Mouse (Mus musculus): ENCODE data around the gene Bex6. TPM values are rescaled to one million over a fixed set of nuclear protein-coding genes. Genes with fewer than 3 reads are reported as not detected.
A peak's percentile ranks its signal among the peaks of the same experiment; 100 is the strongest.

The Bex6 gene
- polyA plus RNA-seq, 1 experiment from 2014 or later: not detected

DNA sequence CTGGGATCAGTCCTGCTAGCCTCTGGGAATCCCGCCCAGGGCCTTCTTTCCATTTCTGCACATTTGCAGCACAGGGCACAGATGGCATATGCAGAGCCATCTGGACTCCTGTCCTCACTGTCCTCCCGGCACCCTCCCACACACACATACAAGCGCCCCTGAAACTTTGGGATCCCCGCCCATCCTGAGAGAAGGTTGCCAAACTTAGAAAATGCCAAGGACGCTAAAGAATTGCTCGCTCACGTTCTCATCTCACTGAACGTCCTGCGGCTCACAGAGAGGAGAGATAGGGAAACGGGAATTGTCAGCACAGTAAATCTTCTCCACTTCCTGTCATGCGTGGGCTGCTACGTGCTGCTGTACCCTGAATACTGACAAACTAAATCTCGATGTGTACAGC lies 25.2 kb upstream of the Bex6 start:
- 87% methylated on average over 13 of the region's 13 CpGs for WGBS
- Histone ChIP-seq H3K4me1 (ENCODE audit: control insufficient read depth, insufficient read depth, low read length) (no peaks in the 10 kb centered on the region), H3K4me3 (ENCODE audit: low read depth, low read length) (no peak overlapping the region), H3K27me3 (ENCODE audit: control insufficient read depth, insufficient read depth, low read length) (no peaks in the 10 kb centered on the region), H3K27ac (ENCODE audit: low read depth, low read length) (no peak overlapping the region), H3K9ac (ENCODE audit: low read length) (no peak overlapping the region), H3K9me3 (ENCODE audit: control insufficient read depth, low read length) (no peaks in the 10 kb centered on the region), H3K4me2 (no peak overlapping the region), H3K36me3 (ENCODE audit: control insufficient read depth, insufficient read depth, low read length) (no peaks in the 10 kb centered on the region)
- DNase-seq (ENCODE audit: low spot score, missing footprints) (no peak), ATAC-seq (ENCODE audit: low FRiP score) (no peak)

DNA sequence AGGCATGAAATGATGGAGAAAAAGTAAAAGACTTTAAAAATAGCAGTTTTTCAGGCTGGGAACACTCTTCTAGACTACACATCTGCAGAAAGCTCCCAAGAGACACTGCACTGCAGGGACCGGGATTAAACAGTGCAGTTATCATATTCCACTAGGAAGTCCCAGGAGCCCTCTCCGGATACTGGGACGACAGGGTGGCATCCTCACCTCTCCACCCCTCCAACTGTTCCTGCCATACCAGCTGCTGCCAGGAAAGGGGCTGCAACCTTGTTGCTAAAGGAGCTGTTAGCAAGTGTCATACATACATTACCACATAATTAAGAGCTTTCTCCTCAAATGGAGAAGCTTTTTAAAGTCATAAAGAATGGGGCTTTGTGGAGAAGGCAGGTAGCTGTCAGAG lies 22.9 kb upstream of the Bex6 start:
- no peak for ATAC-seq (ENCODE audit: low FRiP score)
- no peak for DNase-seq (ENCODE audit: low spot score, missing footprints)
- no peaks in the 10 kb centered on the region for H3K36me3 ChIP-seq (ENCODE audit: control insufficient read depth, insufficient read depth, low read length)
- H3K4me1 ChIP-seq (ENCODE audit: control insufficient read depth, insufficient read depth, low read length): no peaks in the 10 kb centered on the region
- 68% methylated on average over 3 of the region's 3 CpGs for WGBS
- no peaks in the 10 kb centered on the region for H3K27me3 ChIP-seq (ENCODE audit: control insufficient read depth, insufficient read depth, low read length)
- no peak overlapping the region for H3K9ac ChIP-seq (ENCODE audit: low read length)
- H3K4me2 ChIP-seq: no peak overlapping the region
- no peak overlapping the region for H3K27ac ChIP-seq (ENCODE audit: low read depth, low read length)
- H3K4me3 ChIP-seq (ENCODE audit: low read depth, low read length): no peak overlapping the region
- no peaks in the 10 kb centered on the region for H3K9me3 ChIP-seq (ENCODE audit: control insufficient read depth, low read length)

DNA sequence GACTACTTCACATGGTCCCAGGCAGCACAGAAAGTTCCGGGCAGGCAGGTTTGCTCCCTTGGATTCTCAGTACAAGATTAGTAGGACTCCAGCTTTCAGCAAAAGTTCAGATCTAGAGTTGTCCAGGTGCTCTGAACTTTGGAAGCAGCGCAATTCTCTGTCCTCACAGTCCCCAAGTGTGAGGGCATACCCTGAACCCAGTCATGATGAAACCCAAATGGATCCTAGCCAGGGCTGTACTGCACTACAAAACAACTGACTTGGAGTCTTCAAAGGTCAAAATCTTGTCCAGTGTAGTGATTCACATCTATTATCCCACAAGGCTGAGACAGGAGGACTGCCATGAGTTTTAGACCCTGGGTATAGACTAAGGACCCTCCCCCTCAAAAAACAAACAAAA lies 22.3 kb upstream of the Bex6 start:
- Histone ChIP-seq H3K27me3 (ENCODE audit: control insufficient read depth, insufficient read depth, low read length) (no peaks in the 10 kb centered on the region), H3K36me3 (ENCODE audit: control insufficient read depth, insufficient read depth, low read length) (no peaks in the 10 kb centered on the region), H3K4me1 (ENCODE audit: control insufficient read depth, insufficient read depth, low read length) (no peaks in the 10 kb centered on the region), H3K9me3 (ENCODE audit: control insufficient read depth, low read length) (no peaks in the 10 kb centered on the region), H3K4me3 (ENCODE audit: low read depth, low read length) (no peak overlapping the region), H3K27ac (ENCODE audit: low read depth, low read length) (no peak overlapping the region), H3K4me2 (no peak overlapping the region), H3K9ac (ENCODE audit: low read length) (no peak overlapping the region)
- ATAC-seq (ENCODE audit: low FRiP score) (no peak), DNase-seq (ENCODE audit: low spot score, missing footprints) (no peak)
- 89% methylated on average over 2 of the region's 2 CpGs for WGBS

DNA sequence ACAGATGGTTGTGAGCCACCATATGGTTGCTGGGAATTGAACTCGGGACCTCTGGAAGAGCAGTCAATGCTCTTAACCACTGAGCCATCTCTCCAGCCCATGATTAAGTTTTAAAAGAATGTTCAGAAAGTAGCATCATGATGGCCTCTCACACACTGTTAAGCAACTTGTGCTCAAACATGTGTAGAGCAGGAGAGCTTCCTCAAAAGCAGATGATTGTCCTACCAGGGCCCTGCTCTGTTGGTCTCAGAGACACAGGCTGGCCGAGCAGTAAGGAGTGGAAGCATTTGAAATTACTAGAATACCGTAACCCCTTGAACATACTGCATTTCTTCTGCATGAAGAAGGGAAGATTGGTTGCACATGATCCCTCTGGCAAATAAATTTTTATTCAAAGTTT lies 20.7 kb upstream of the Bex6 start:
- Histone ChIP-seq H3K9me3 (ENCODE audit: control insufficient read depth, low read length) (no peaks in the 10 kb centered on the region), H3K4me2 (no peak overlapping the region), H3K4me3 (ENCODE audit: low read depth, low read length) (no peak overlapping the region), H3K27ac (ENCODE audit: low read depth, low read length) (no peak overlapping the region), H3K27me3 (ENCODE audit: control insufficient read depth, insufficient read depth, low read length) (no peaks in the 10 kb centered on the region), H3K9ac (ENCODE audit: low read length) (no peak overlapping the region), H3K4me1 (ENCODE audit: control insufficient read depth, insufficient read depth, low read length) (no peaks in the 10 kb centered on the region), H3K36me3 (ENCODE audit: control insufficient read depth, insufficient read depth, low read length) (no peaks in the 10 kb centered on the region)
- 94% methylated on average over 3 of the region's 3 CpGs for WGBS
- no peak for ATAC-seq (ENCODE audit: low FRiP score)
- no peak for DNase-seq (ENCODE audit: low spot score, missing footprints)

DNA sequence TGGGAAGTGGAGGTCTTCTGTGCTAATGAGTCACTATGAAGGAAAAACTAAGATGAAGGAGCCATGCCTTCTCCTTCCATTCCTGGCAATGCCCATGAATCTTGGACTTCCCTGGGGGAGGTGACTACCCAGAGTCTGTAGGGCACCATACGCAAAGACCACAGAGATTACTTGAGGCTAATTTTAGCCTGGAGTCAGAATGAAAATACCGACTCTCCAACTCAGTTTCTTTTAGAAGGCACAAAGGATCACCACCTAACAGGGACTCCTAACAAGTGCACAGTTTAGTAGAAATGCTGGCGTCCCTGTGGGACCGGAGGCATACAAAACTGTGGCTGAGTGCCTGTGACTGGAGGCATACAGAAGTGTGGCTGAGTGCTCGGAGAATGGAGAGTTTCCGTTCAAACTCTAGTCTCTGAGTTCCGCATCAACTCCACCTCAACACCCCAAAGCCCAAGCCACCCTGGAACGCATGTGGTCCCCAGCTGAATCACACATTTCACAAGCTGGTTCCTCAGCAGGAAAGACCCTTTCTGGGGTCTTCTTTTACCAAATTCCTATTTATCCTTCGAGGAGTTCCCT lies 18.8 kb upstream of the Bex6 start:
- ATAC-seq (ENCODE audit: low FRiP score) (no peak), DNase-seq (ENCODE audit: low spot score, missing footprints) (no peak)
- 90% methylated on average over 9 of the region's 9 CpGs for WGBS
- H3K27me3 ChIP-seq (ENCODE audit: control insufficient read depth, insufficient read depth, low read length): peaks cover 3% of the 10 kb centered on the region; the same call in 1 of the 2 replicates
- H3K4me2 ChIP-seq: no peak overlapping the region
- H3K4me1 ChIP-seq (ENCODE audit: control insufficient read depth, insufficient read depth, low read length): peaks cover 5% of the 10 kb centered on the region; the same call in 1 of the 2 replicates
- H3K36me3 ChIP-seq (ENCODE audit: control insufficient read depth, insufficient read depth, low read length): no peaks in the 10 kb centered on the region
- H3K4me3 ChIP-seq (ENCODE audit: low read depth, low read length): no peak overlapping the region
- no peak overlapping the region for H3K9ac ChIP-seq (ENCODE audit: low read length)
- no peak overlapping the region for H3K27ac ChIP-seq (ENCODE audit: low read depth, low read length)
- H3K9me3 ChIP-seq (ENCODE audit: control insufficient read depth, low read length): no peaks in the 10 kb centered on the region

DNA sequence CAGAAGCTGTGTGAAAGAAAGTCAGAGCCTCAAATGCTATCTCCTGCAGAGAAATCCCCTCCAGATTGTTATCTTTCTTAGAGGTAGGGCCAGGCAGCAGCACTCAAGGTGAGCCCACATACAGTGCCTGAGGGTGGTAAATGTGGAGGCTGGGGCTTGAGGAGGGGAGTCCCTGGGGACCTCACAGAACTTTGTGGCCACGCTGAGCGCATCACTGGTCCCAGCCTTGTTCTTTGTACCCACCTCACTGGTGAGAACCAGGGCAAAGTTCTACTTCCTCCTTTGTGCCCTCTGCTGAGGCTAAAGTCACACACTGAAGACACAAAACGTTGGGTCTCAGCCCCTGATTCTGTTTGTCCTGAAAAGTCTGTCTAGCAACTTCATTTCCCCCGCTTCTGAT lies 16.2 kb upstream of the Bex6 start:
- no peak overlapping the region for H3K27ac ChIP-seq (ENCODE audit: low read depth, low read length)
- H3K9me3 ChIP-seq (ENCODE audit: control insufficient read depth, low read length): no peaks in the 10 kb centered on the region
- no peak for DNase-seq (ENCODE audit: low spot score, missing footprints)
- peaks cover 3% of the 10 kb centered on the region; the same call in 1 of the 2 replicates for H3K27me3 ChIP-seq (ENCODE audit: control insufficient read depth, insufficient read depth, low read length)
- no peaks in the 10 kb centered on the region for H3K36me3 ChIP-seq (ENCODE audit: control insufficient read depth, insufficient read depth, low read length)
- H3K4me3 ChIP-seq (ENCODE audit: low read depth, low read length): no peak overlapping the region
- ATAC-seq (ENCODE audit: low FRiP score): no peak
- no peak overlapping the region for H3K9ac ChIP-seq (ENCODE audit: low read length)
- 74% methylated on average over 4 of the region's 4 CpGs for WGBS
- H3K4me1 ChIP-seq (ENCODE audit: control insufficient read depth, insufficient read depth, low read length): peaks cover 5% of the 10 kb centered on the region; the same call in 1 of the 2 replicates
- no peak overlapping the region for H3K4me2 ChIP-seq

DNA sequence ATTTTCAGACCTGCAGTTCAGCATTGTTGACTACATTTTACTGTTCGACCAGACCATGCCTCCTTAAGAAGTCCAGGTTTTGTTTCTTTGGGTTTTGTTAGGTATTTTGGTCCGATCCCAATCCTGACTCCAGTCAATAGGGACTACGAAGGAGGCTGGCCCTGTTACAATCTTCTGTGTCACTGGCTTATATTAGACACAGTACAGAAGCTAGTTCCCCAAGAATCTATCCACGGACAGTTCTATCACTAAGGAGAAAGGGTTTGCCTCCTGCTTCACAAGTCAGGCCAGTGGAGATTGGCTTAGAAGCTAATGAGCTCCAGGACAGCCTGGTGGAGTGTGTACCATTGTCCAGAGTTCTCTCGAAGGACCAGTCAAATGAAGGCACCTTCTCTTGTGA lies 15.7 kb upstream of the Bex6 start:
- ATAC-seq (ENCODE audit: low FRiP score): no peak
- no peaks in the 10 kb centered on the region for H3K36me3 ChIP-seq (ENCODE audit: control insufficient read depth, insufficient read depth, low read length)
- no peak overlapping the region for H3K4me2 ChIP-seq
- H3K9me3 ChIP-seq (ENCODE audit: control insufficient read depth, low read length): no peaks in the 10 kb centered on the region
- H3K4me1 ChIP-seq (ENCODE audit: control insufficient read depth, insufficient read depth, low read length): peaks cover 5% of the 10 kb centered on the region; the same call in 1 of the 2 replicates
- H3K4me3 ChIP-seq (ENCODE audit: low read depth, low read length): no peak overlapping the region
- no peak overlapping the region for H3K27ac ChIP-seq (ENCODE audit: low read depth, low read length)
- no peak overlapping the region for H3K9ac ChIP-seq (ENCODE audit: low read length)
- WGBS: 82% methylated on average over 5 of the region's 5 CpGs
- DNase-seq (ENCODE audit: low spot score, missing footprints): no peak
- H3K27me3 ChIP-seq (ENCODE audit: control insufficient read depth, insufficient read depth, low read length): peaks cover 3% of the 10 kb centered on the region; the same call in 1 of the 2 replicates

DNA sequence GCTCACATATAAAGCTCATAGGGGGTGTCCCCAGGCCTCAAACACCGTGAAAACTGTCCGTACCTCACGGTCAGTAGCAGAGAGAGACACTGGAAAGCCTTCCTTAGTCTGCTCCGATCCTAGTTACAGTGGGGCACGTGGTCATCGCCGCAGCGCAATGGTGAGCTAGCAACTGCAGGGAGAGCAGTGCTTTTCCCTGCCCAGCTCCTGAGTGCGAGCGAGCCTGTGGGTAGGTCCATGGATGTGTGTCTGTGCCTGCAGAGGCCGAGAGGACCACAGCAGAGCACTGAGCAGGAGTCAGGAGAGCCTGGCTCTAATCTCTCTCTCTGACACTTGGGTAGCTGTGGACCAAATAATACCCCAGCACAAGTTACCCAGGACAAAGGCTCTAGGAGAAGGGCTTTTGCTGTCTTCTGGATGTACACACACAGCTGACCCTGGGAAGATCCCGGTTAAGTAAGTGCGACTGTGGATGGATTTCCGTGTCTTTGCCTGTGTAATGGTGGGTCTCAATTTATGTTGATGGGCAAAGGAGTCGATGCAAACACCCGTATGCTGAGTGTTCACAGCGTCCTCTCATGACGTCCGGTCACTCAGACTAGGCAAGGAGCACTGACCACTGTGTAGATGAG lies 15.1 kb upstream of the Bex6 start:
- no peak for DNase-seq (ENCODE audit: low spot score, missing footprints)

DNA sequence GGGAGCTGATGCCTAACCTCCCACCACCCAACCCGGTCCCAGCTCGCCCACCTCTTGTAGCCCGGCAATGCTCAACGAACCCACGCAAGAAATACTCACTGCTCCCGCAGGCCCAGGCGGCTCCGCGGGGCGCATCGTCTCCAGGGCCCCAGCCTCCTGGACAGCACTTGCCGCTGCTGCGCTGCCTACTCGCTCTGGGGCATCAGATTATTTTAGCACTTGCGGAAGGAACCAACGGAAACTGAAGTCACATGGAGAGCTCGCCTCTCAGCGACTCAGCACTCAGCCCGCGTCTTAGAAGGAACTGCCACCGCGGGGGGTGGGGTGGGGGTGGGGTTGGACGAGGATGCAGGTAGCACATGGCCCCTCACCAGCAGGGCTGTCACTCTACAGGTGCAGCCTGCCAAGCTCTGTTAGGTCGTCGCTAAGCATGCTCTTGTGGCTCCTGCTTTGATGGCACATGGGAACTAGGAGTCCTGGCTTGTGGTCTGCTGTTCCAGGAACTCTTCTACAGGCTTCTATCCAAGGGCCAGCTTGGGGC lies 14.3 kb upstream of the Bex6 start, which contains the start of gene Nrros:
TSS of gene Nrros (minus strand) at position 314 of the 541 bp plus-strand sequence.
- no peak within 1 kb of the TSS for H3K27ac ChIP-seq (ENCODE audit: low read depth, low read length)

More for the DNA sequence above, 15.1 kb upstream of the Bex6 start:
- ATAC-seq (ENCODE audit: low FRiP score): no peak
- 0 out of 2 replicates have a peak overlapping the region, but pooled peaks have one; percentile 22 for H3K4me3 ChIP-seq (ENCODE audit: low read depth, low read length)
- H3K4me1 ChIP-seq (ENCODE audit: control insufficient read depth, insufficient read depth, low read length): peaks cover 5% of the 10 kb centered on the region; the same call in 1 of the 2 replicates
- 72% methylated on average over 19 of the region's 19 CpGs for WGBS
- no peaks in the 10 kb centered on the region for H3K9me3 ChIP-seq (ENCODE audit: control insufficient read depth, low read length)
- H3K27me3 ChIP-seq (ENCODE audit: control insufficient read depth, insufficient read depth, low read length): peaks cover 3% of the 10 kb centered on the region; the same call in 1 of the 2 replicates
- H3K36me3 ChIP-seq (ENCODE audit: control insufficient read depth, insufficient read depth, low read length): no peaks in the 10 kb centered on the region
- H3K27ac ChIP-seq (ENCODE audit: low read depth, low read length): no peak overlapping the region
- no peak overlapping the region for H3K9ac ChIP-seq (ENCODE audit: low read length)
- peak overlapping the region; percentile 44; the same call in 1 of the 2 replicates for H3K4me2 ChIP-seq

More for the DNA sequence above, 14.3 kb upstream of the Bex6 start, which contains the start of gene Nrros:
- peaks cover 5% of the 10 kb centered on the region; the same call in 1 of the 2 replicates for H3K4me1 ChIP-seq (ENCODE audit: control insufficient read depth, insufficient read depth, low read length)
- no peak for ATAC-seq (ENCODE audit: low FRiP score)
- DNase-seq (ENCODE audit: low spot score, missing footprints): peak; percentile 85
- WGBS: 4% methylated on average over 25 of the region's 25 CpGs
- peak within 1 kb of the TSS; percentile 47 for H3K9ac ChIP-seq (ENCODE audit: low read length)
- peak within 1 kb of the TSS; percentile 22 for H3K4me3 ChIP-seq (ENCODE audit: low read depth, low read length)
- peaks cover 3% of the 10 kb centered on the region; the same call in 1 of the 2 replicates for H3K27me3 ChIP-seq (ENCODE audit: control insufficient read depth, insufficient read depth, low read length)
- H3K4me2 ChIP-seq: peak within 1 kb of the TSS; percentile 44
- H3K36me3 ChIP-seq (ENCODE audit: control insufficient read depth, insufficient read depth, low read length): no peaks in the 10 kb centered on the region
- H3K9me3 ChIP-seq (ENCODE audit: control insufficient read depth, low read length): no peaks in the 10 kb centered on the region

Measured in midbrain, embryonic 11.5 days (tissue).